Mouse (Mus musculus) lung, embryonic 16.5 days (tissue): ENCODE results near the gene Deaf1. TPM values are rescaled to one million over a fixed set of nuclear protein-coding genes. Genes with fewer than 3 reads are reported as not detected.

ENCODE experiments used
- ATAC-seq: fragments of 200-750 bp; cut with Nextera tagmentation; 2 replicates; pipeline ENCODE4 v1.8.0; 2017; ENCODE audit warnings: low read depth, mild to moderate bottlenecking, moderate library complexity
- H3K27ac ChIP-seq: fragments of 300-500 bp; sonication (generic); 2 replicates; pipeline ENCODE4 v1.5.1; 2014; ENCODE audit warnings: mild to moderate bottlenecking, control low read depth, low read length
- H3K27me3 ChIP-seq: fragments of 300-500 bp; sonication (generic); 2 replicates; pipeline ENCODE4 v1.6.1; 2014; ENCODE audit warnings: low read depth, low read length, mixed read lengths; ENCODE audit not compliant: control insufficient read depth, insufficient read depth
- H3K36me3 ChIP-seq: fragments of 300-500 bp; sonication (generic); 2 replicates; pipeline ENCODE4 v1.6.1; 2014; ENCODE audit warnings: low read length; ENCODE audit not compliant: control insufficient read depth, insufficient read depth
- H3K4me1 ChIP-seq: fragments of 300-500 bp; sonication (generic); replicated peaks from 2 replicates; pipeline ENCODE4 v1.6.1; 2014; ENCODE audit warnings: low read length, mixed read lengths; ENCODE audit not compliant: control insufficient read depth, insufficient read depth
- H3K4me2 ChIP-seq: fragments of 300-500 bp; sonication (generic); 2 replicates; pipeline ENCODE4 v1.6.1; 2014; ENCODE audit warnings: low read depth, low read length, control low read depth
- H3K4me3 ChIP-seq: fragments of 300-500 bp; sonication (generic); 2 replicates; pipeline ENCODE4 v1.5.1; 2014; ENCODE audit warnings: mild to moderate bottlenecking, low read length, control low read depth
- H3K9ac ChIP-seq: fragments of 300-500 bp; sonication (generic); 2 replicates; pipeline ENCODE4 v1.6.1; 2014; ENCODE audit warnings: low read length, control low read depth
- H3K9me3 ChIP-seq: fragments of 300-500 bp; sonication (generic); 2 replicates; pipeline ENCODE4 v1.6.1; 2016; ENCODE audit warnings: low read length; ENCODE audit not compliant: control insufficient read depth
- WGBS: fragments of 180-500 bp; shearing (Covaris S2); extraction: QIAGEN DNeasy Blood & Tissue Kit; methylation state at CpG from one replicate; pipeline ENCODE4 v1.1.7; 2014; 5-methylcytosine and 5-hydroxymethylcytosine counted together
- polyA plus RNA-seq: library from polyadenylated mRNA; unstranded; fragments of >200 nt; fragmentation: Nextera tagmentation; extraction: Ambion mirVana; gene quantifications from 2 replicates; pipeline ENCODE4 v1.2.1, GENCODE M21; 2015

Deaf1 gene
- polyA plus RNA-seq = 52.7 and 53.6 TPM in 2 replicates

DNA sequence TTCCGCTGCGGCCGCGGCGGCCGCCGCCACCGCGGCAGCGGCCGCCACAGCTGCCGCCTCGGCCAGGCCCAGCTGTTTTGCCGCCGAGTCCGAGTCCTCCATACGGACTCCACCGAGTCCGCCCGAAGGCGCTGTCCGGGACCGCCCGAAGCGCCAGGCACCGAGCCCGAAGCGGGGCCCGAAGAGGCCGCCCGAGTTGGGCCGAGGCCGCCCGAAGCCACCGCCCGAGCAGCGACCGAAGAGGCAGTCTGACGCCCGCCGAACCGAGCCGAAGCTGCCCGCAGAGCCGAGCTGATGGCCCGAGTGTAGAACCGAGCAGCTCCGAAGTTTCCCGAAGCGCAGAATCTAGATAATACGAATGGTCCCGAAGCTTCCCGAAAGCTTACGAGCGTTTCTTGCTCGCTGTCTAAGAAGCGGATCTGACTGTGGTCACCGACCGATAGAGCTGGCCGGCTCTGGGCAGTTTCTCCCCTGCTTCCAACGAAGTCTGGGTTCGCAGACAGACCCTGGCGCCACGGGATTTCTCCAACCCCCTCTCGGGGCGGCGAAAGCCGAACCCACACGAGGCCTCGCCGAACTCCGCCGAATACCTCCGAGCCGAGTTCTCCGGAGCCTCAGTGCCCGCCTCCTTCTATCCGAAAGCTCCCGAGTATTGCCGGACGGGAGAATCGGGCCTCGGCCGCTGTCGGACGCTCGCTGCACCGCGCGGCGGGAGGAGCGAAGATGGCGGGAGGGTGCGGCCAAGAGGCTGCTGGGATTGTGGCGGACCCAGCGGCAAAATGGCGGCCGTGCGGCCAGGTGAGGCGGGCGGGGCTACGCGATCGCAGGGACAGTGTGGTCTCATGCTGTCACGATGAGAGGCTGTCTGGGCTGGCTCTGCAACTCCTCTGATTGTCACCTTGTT, at the start of gene Deaf1, which contains the start of gene Tmem80:
Gene Deaf1 (minus strand): TSS at position 222 of the 904 bp plus-strand sequence.
Gene Tmem80 (plus strand): TSS at position 271 of the 904 bp plus-strand sequence.
- peak; percentile 97 for ATAC-seq
- under 1% methylated on average over 99 of the region's 105 CpGs for WGBS

DNA sequence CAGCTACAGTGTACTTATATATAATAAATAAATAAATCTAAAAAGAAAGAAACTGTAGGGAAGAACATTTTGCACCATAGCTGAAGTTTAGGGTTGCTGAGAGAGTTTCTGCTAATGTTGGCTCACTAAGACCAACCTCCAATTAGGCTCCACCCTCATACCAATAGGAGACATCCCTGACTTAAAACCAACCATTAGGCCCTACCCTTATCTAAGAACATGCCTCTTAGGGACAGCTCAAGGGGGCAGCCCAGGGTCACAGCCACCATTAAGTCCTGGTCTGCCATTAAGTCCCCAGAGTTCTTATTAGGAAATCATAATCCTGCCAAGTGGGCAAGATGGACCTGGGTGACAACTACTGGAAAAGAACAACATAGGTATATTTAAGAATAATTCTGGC, 46.9 kb upstream of the Deaf1 start:
- Histone ChIP-seq H3K27me3 (no peaks in the 10 kb centered on the region), H3K4me2 (no peak overlapping the region)
- no peak for ATAC-seq

More for the DNA sequence above, at the start of gene Deaf1, which contains the start of gene Tmem80:
- Histone ChIP-seq H3K9me3 (no peaks in the 10 kb centered on the region), H3K27ac (peak within 1 kb of the TSS; percentile 99), H3K4me3 (peak within 1 kb of the TSS; percentile 61), H3K27me3 (no peaks in the 10 kb centered on the region), H3K36me3 (peaks cover 8% of the 10 kb centered on the region; the same call in 1 of the 2 replicates), H3K9ac (peak within 1 kb of the TSS; percentile 92), H3K4me2 (peak within 1 kb of the TSS; percentile 99), H3K4me1 (peaks cover 22% of the 10 kb centered on the region)

DNA sequence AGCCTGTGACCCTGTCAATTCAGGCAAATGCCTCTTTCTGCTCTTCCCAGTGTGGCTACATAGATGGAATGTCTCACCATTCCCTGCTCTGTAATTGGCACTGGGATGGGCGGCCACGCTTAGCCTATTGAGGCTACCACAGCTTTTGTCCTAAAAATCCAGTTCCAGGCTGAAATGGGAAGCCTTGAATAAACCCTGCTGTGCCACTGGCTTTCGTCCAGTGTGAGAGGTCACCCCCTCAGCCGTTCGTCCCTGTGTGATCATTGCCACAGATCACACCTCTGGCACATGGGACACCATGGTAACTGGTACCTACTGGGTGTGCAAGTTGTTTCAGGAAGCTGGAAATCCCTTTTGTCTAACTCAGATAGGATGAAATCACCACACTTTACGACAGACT, 46.1 kb upstream of the Deaf1 start:
- H3K4me2 ChIP-seq = no peak overlapping the region
- no peak for ATAC-seq
- no peaks in the 10 kb centered on the region for H3K36me3 ChIP-seq
- H3K4me1 ChIP-seq = no peaks in the 10 kb centered on the region
- no peak overlapping the region for H3K4me3 ChIP-seq
- H3K27me3 ChIP-seq = no peaks in the 10 kb centered on the region
- no peak overlapping the region for H3K9ac ChIP-seq
- H3K9me3 ChIP-seq = no peaks in the 10 kb centered on the region
- no peak overlapping the region for H3K27ac ChIP-seq
- 75% methylated on average over 6 of the region's 6 CpGs for WGBS

More for the DNA sequence above, 46.9 kb upstream of the Deaf1 start:
- Histone ChIP-seq H3K4me1 (no peaks in the 10 kb centered on the region), H3K4me3 (no peak overlapping the region), H3K9ac (no peak overlapping the region), H3K36me3 (no peaks in the 10 kb centered on the region), H3K9me3 (no peaks in the 10 kb centered on the region), H3K27ac (no peak overlapping the region)

DNA sequence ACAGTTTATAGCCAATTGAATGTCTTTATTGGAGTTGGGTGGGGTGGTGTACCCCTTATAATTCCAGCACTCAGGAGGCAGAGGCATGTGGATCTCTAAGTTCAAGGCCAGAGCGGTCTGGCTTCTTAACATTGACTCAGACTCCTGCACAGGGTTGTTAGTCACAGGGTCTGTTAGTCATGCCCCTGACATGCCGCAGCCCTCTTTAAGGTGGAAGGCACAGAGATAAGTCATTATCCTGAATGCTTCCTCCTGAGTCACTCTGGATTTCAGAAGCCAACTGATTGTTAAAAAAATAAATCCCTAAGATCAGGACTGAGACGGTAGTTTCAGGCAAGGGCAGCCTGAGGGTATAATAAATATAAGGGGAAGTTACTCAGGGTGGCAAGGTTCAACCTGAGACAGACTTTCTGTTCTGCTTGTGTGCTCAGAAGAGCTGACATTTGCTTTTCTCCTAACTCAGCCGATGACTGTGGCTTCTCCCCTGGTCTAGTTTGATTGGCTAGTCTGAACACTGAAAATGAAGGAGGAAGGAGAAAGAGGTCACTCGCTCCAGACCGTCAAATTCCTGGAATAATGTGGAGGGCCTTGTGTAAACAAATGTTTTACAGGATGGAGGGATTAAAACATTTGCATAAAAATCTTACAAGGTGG, 44.6 kb upstream of the Deaf1 start:
- Histone ChIP-seq H3K36me3 (no peaks in the 10 kb centered on the region), H3K4me1 (no peaks in the 10 kb centered on the region), H3K4me2 (no peak overlapping the region), H3K4me3 (no peak overlapping the region), H3K27me3 (no peaks in the 10 kb centered on the region), H3K9ac (no peak overlapping the region), H3K27ac (no peak overlapping the region), H3K9me3 (no peaks in the 10 kb centered on the region)
- 31% methylated on average over 6 of the region's 6 CpGs for WGBS
- ATAC-seq = no peak

DNA sequence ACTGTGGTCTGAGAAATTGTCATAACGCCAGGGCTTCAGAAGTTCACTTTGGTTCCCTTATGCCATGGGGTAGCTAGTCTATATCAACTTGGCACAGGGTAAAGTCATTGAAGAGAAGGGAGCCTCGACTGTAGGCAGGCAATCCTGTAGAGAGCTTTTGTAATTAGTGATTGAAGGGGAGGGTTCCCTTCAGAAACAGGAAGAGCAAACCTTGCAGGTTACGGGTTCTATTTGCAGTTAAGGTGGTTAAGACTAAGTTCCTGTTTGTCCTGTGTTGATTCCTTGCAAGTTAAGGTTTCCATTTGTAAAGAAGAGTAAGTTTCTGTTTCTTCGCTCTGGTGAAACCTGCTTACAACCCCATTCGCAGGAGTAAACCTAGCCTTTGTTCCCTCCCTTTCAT, 42.4 kb upstream of the Deaf1 start:
- Histone ChIP-seq H3K36me3 (no peaks in the 10 kb centered on the region), H3K27me3 (no peaks in the 10 kb centered on the region; the same call in 1 of the 2 replicates), H3K9me3 (no peaks in the 10 kb centered on the region), H3K4me1 (no peaks in the 10 kb centered on the region), H3K27ac (no peak overlapping the region), H3K9ac (no peak overlapping the region), H3K4me3 (no peak overlapping the region), H3K4me2 (no peak overlapping the region)
- ATAC-seq = no peak
- 64% methylated on average over 5 of the region's 5 CpGs for WGBS

DNA sequence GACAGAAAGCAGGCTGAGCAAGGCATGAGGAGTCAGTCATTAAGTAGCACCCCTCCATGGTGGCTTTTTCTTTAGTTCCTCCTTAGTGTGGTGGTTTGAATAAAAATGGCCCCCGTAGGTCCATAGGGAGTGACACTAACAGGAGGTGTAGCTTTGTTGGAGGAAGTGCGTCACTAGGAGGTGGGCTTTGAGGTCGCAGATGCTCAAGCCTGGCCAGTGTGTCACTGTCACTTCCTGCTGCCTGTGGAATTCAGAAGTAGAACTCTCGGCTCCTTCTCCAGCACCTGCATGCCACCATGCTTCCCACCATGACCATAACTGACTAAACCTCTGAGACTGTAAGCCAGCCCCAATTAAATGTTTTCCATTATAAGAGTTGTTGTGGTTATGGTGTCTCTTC, 39.9 kb upstream of the Deaf1 start:
- Histone ChIP-seq H3K4me2 (no peak overlapping the region), H3K27me3 (no peaks in the 10 kb centered on the region; the same call in 1 of the 2 replicates), H3K4me1 (no peaks in the 10 kb centered on the region), H3K9me3 (no peaks in the 10 kb centered on the region), H3K9ac (no peak overlapping the region), H3K4me3 (no peak overlapping the region), H3K36me3 (no peaks in the 10 kb centered on the region), H3K27ac (no peak overlapping the region)
- 72% methylated on average over 4 of the region's 4 CpGs for WGBS
- no peak for ATAC-seq

DNA sequence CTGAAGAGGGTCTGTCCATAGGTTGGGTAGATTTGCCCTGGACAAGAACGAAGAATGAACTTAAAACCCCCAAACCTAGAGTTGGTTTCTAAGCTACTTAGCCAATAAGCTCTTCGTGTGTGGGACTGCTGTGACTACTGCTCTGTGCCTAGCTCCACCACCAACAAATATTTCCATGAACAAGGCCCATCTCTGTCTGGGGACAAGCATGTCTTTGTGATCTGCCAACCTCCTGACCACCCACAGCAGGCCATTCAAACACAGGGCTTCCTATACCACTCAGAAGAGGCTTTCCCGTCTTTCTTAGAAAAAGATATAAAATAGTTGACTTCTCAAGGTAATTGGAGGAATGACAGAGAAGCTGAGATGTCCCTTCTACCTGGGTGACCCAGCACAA, 37.6 kb upstream of the Deaf1 start:
- no peak for ATAC-seq
- no peaks in the 10 kb centered on the region for H3K36me3 ChIP-seq
- WGBS = 52% methylated on average over 3 of the region's 3 CpGs
- no peak overlapping the region for H3K4me3 ChIP-seq
- peaks cover 3% of the 10 kb centered on the region; the same call in 1 of the 2 replicates for H3K27me3 ChIP-seq
- H3K9ac ChIP-seq = no peak overlapping the region
- H3K4me2 ChIP-seq = no peak overlapping the region
- H3K9me3 ChIP-seq = no peaks in the 10 kb centered on the region
- peaks cover 5% of the 10 kb centered on the region for H3K4me1 ChIP-seq
- no peak overlapping the region for H3K27ac ChIP-seq

DNA sequence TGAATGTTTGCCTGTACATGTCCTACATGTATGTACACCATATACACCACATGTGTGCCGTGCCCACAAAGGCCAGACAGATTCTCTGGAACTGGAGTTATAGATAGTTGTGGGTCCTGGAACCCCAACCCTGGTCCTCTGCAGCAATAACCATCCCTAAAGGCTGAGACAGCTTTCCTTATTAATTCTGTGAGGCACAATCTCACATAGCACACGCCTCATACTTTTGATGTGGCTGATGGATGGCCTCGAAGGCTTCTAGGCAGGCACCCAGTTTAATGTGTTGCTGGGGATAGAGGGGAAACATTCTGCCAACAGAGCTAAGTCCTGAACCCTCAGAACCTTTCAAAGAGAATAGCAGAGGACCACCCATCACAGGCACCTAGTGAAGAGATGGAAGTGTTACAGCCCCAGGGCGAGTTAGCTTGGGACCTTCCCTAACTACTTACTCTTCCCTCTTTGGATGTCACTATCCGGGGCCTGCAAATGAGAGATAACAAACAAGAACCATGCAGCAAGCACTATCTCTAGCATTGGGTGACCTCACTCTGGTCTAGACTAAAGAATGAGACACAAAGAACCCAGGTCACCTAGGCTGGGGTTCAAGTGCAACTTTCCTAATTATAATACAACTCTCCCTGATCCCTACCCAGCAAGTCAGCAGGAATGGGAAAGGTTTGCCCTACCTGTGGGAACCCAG, 37.0 kb upstream of the Deaf1 start:
- Histone ChIP-seq H3K36me3 (no peaks in the 10 kb centered on the region), H3K4me1 (peaks cover 5% of the 10 kb centered on the region), H3K27me3 (peaks cover 3% of the 10 kb centered on the region; the same call in 1 of the 2 replicates), H3K4me2 (no peak overlapping the region), H3K9ac (no peak overlapping the region), H3K4me3 (no peak overlapping the region), H3K27ac (no peak overlapping the region), H3K9me3 (no peaks in the 10 kb centered on the region)
- no peak for ATAC-seq
- WGBS = 72% methylated on average over 5 of the region's 5 CpGs

DNA sequence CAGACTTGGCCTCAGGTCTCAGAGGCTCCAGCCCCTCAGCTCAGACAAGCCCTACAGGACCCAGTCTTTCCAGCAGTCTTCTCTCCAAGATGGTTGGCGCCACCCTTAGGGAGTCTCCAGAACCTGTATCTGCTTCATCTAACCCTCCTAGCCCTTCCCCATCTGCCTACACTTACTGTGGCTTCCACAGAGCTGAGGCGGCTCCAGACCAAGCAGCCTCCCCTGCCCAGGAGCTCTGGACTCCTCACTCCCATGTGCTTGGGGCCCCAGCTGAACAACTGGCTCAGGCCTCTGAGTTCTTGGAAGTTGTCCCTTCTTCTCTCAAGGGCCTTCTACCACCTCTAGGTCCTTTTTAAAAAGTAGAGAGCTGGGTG, 36.2 kb upstream of the Deaf1 start:
- ATAC-seq = peak; percentile 10; the same call in 1 of the 2 replicates
- WGBS = 63% methylated on average over 2 of the region's 2 CpGs
- Histone ChIP-seq H3K9ac (no peak overlapping the region), H3K27ac (no peak overlapping the region), H3K4me2 (no peak overlapping the region), H3K9me3 (no peaks in the 10 kb centered on the region), H3K27me3 (peaks cover 3% of the 10 kb centered on the region; the same call in 1 of the 2 replicates), H3K36me3 (no peaks in the 10 kb centered on the region), H3K4me3 (no peak overlapping the region), H3K4me1 (peaks cover 5% of the 10 kb centered on the region)
